Mouse (Mus musculus) layer of hippocampus, postnatal 36 days (tissue): ENCODE measurements around the gene Frmd8. TPM values are rescaled to one million over a fixed set of nuclear protein-coding genes. Genes with fewer than 3 reads are reported as not detected.
"Not testable (repeated sequence)": the region's sequence is repeated elsewhere in the genome, so short reads cannot be mapped to it uniquely, and the experiment has no call there.

Source experiments
- DNase-seq, 2 experiments: peaks; one replicate each; pipeline ENCODE4 v3.0.0; 2022
- total RNA-seq, 2 experiments: library from RNA; stranded (reverse); gene quantifications; 2 replicates each; pipeline ENCODE4 v1.2.3; 2021

Frmd8 gene
- total RNA-seq, 2 experiments from 2014 or later: 13.5 to 14.2 TPM

- no peak for DNase-seq
Measured at GRCm38 (mm10) chr19:5883935-5884334, 8.9 kb upstream of the Frmd8 start.

GRCm38 (mm10) chr19:5882079-5882478, 7.0 kb upstream of the Frmd8 start:
- not testable (repeated sequence) for DNase-seq

- DNase-seq: no peak
Measured at GRCm38 (mm10) chr19:5881155-5881554, 6.1 kb upstream of the Frmd8 start.

- no peak for DNase-seq
Measured at GRCm38 (mm10) chr19:5879735-5880134, 4.7 kb upstream of the Frmd8 start.

- DNase-seq: no peak
Measured at GRCm38 (mm10) chr19:5878916-5879315, 3.8 kb upstream of the Frmd8 start.

GRCm38 (mm10) chr19:5878362-5878722, 3.3 kb upstream of the Frmd8 start:
- DNase-seq: no peak

GRCm38 (mm10) chr19:5877618-5878361, 2.7 kb upstream of the Frmd8 start, which contains the start of gene Slc25a45:
Gene Slc25a45 (plus strand): TSS chr19:5877808.
- peak; percentile 68 to 71 for DNase-seq

GRCm38 (mm10) chr19:5874391-5874968, 594 bp downstream of the Frmd8 start:
- DNase-seq: no peak

- DNase-seq: no peak
Measured at GRCm38 (mm10) chr19:5872931-5873556, 2.0 kb downstream of the Frmd8 start.

- no peak for DNase-seq
Measured at GRCm38 (mm10) chr19:5872528-5872927, 2.5 kb downstream of the Frmd8 start.

- DNase-seq: no peak
Measured at GRCm38 (mm10) chr19:5871683-5872082, 3.4 kb downstream of the Frmd8 start.

GRCm38 (mm10) chr19:5871273-5871672, 3.8 kb downstream of the Frmd8 start:
- no peak for DNase-seq

- DNase-seq: no peak
Measured at GRCm38 (mm10) chr19:5868096-5868495, 7.0 kb downstream of the Frmd8 start.

- no peak for DNase-seq
Measured at GRCm38 (mm10) chr19:5864710-5865398, 10.2 kb downstream of the Frmd8 start.

- no peak for DNase-seq
Measured at GRCm38 (mm10) chr19:5863776-5864175, 11.3 kb downstream of the Frmd8 start.

- no peak for DNase-seq
Measured at GRCm38 (mm10) chr19:5862335-5863085, 12.6 kb downstream of the Frmd8 start.

- DNase-seq: no peak
Measured at GRCm38 (mm10) chr19:5856604-5857003, 18.5 kb downstream of the Frmd8 start.

GRCm38 (mm10) chr19:5852035-5852722, 22.9 kb downstream of the Frmd8 start:
- no peak for DNase-seq

- DNase-seq: no peak
Measured at GRCm38 (mm10) chr19:5851481-5851971, 23.5 kb downstream of the Frmd8 start.

- DNase-seq: no peak
Measured at GRCm38 (mm10) chr19:5850860-5851259, 24.2 kb downstream of the Frmd8 start.

GRCm38 (mm10) chr19:5849843-5850527, 25.1 kb downstream of the Frmd8 start:
- DNase-seq: peak; percentile 89 to 90
